Mouse (Mus musculus) MEL (cell line): ENCODE data around the gene Bbof1. TPM values are rescaled to one million over a fixed set of nuclear protein-coding genes. Genes with fewer than 3 reads are reported as not detected.

Source experiments
- DNase-seq: peaks from one replicate; pipeline ENCODE4 v3.0.0; 2011; ENCODE audit warnings: low read depth, low spot score
- H3K27ac ChIP-seq: 2 replicates; pipeline ENCODE4 v1.5.1; 2012; ENCODE audit warnings: low read depth, mild to moderate bottlenecking, control low read depth, low read length, moderate library complexity; ENCODE audit not compliant: control insufficient read depth
- H3K27me3 ChIP-seq, 2 experiments: fragments of 150-350 bp in 1 of 2; sonication (generic) in 1 of 2; 2 replicates each; pipeline ENCODE4 v1.6.1; 2012; ENCODE audit warnings: low read length in 2 of 2, mild to moderate bottlenecking in 2 of 2, improper control_type of control experiment in 1 of 2, moderate library complexity in 1 of 2; ENCODE audit not compliant: insufficient read depth in 2 of 2, control insufficient read depth in 1 of 2
- H3K36me3 ChIP-seq, 2 experiments: 2 replicates each; pipeline ENCODE4 v1.6.1; 2012 to 2014; ENCODE audit warnings: low read length in 2 of 2, improper control_type of control experiment in 1 of 2, inconsistent platforms in 1 of 2, mild to moderate bottlenecking in 1 of 2; ENCODE audit not compliant: insufficient read depth in 2 of 2, control insufficient read depth in 1 of 2
- H3K4me1 ChIP-seq, 2 experiments: fragments of 150-350 bp in 1 of 2; sonication (generic) in 1 of 2; 2 replicates each; pipeline ENCODE4 v1.6.1; 2012; ENCODE audit warnings: low read length in 2 of 2, improper control_type of control experiment in 1 of 2, mild to moderate bottlenecking in 1 of 2; ENCODE audit not compliant: insufficient read depth in 2 of 2, control insufficient read depth in 1 of 2
- H3K4me3 ChIP-seq, 2 experiments: fragments of 150-350 bp in 1 of 2; sonication (generic) in 1 of 2; 2 replicates each; pipeline ENCODE4 v1.5.1; 2012; ENCODE audit warnings: low read depth in 2 of 2, low read length in 2 of 2, mild to moderate bottlenecking in 2 of 2, moderate library complexity in 2 of 2, control low read depth in 1 of 2, improper control_type of control experiment in 1 of 2; ENCODE audit not compliant: control insufficient read depth in 1 of 2, insufficient read depth in 1 of 2
- H3K79me2 ChIP-seq: 2 replicates; pipeline ENCODE4 v1.6.1; 2012; ENCODE audit warnings: mild to moderate bottlenecking, low read length, moderate library complexity; ENCODE audit not compliant: control insufficient read depth, poor library complexity, insufficient read depth
- H3K9ac ChIP-seq: 2 replicates; pipeline ENCODE4 v1.6.1; 2012; ENCODE audit warnings: low read depth, mild to moderate bottlenecking, control low read depth, low read length, moderate library complexity; ENCODE audit not compliant: control insufficient read depth, poor library complexity, severe bottlenecking
- H3K9me3 ChIP-seq: fragments of 150-350 bp; sonication (generic); replicated peaks from 2 replicates; pipeline ENCODE4 v1.6.1; 2012; ENCODE audit warnings: mild to moderate bottlenecking, low read length, improper control_type of control experiment, moderate library complexity; ENCODE audit not compliant: insufficient read depth
- BHLHE40 ChIP-seq: IDR thresholded peaks from 2 replicates; pipeline ENCODE4 v1.6.1; 2012; ENCODE audit warnings: low read depth, mild to moderate bottlenecking, inconsistent platforms, low read length, improper control_type of control experiment, borderline replicate concordance
- EP300 ChIP-seq, 2 experiments: IDR thresholded peaks; 2 replicates each; pipeline ENCODE4 v1.6.1; 2011; ENCODE audit warnings: improper control_type of control experiment in 2 of 2, low read length in 2 of 2, low read depth in 1 of 2, mild to moderate bottlenecking in 1 of 2
- GATA1 ChIP-seq: IDR thresholded peaks from 2 replicates; pipeline ENCODE4 v1.6.1; 2011; ENCODE audit warnings: low read depth, low read length, improper control_type of control experiment
- JUND ChIP-seq: IDR thresholded peaks from 2 replicates; pipeline ENCODE4 v1.6.1; 2011; ENCODE audit warnings: low read depth, mild to moderate bottlenecking, improper control_type of control experiment, low read length
- KAT2A ChIP-seq: conservative IDR thresholded peaks from 2 replicates; pipeline ENCODE4 v1.6.1; 2012; ENCODE audit warnings: low read depth, low read length, improper control_type of control experiment, inconsistent platforms
- MAFK ChIP-seq: IDR thresholded peaks from 2 replicates; pipeline ENCODE4 v1.6.1; 2011; ENCODE audit warnings: low read depth, mild to moderate bottlenecking, low read length, improper control_type of control experiment, borderline replicate concordance
- MAZ ChIP-seq: IDR thresholded peaks from 2 replicates; pipeline ENCODE4 v1.6.1; 2012; ENCODE audit warnings: low read depth, mild to moderate bottlenecking, inconsistent platforms, low read length, improper control_type of control experiment
- NRF1 ChIP-seq: IDR thresholded peaks from 2 replicates; pipeline ENCODE4 v1.6.1; 2014; ENCODE audit warnings: low read depth, mild to moderate bottlenecking, inconsistent platforms, low read length, improper control_type of control experiment, moderate library complexity; ENCODE audit not compliant: poor library complexity, insufficient read depth, severe bottlenecking
- POLR2A ChIP-seq, 2 experiments: IDR thresholded peaks; 2 replicates each; pipeline ENCODE4 v1.6.1; 2011 to 2012; ENCODE audit warnings: low read length in 2 of 2, mild to moderate bottlenecking in 2 of 2, control low read depth in 1 of 2, improper control_type of control experiment in 1 of 2, low read depth in 1 of 2, moderate library complexity in 1 of 2; ENCODE audit not compliant: control insufficient read depth in 1 of 2, insufficient read depth in 1 of 2, poor library complexity in 1 of 2
- POLR2AphosphoS5 ChIP-seq: IDR thresholded peaks from 2 replicates; pipeline ENCODE4 v1.6.1; 2012; ENCODE audit warnings: low read depth, borderline replicate concordance, mild to moderate bottlenecking, inconsistent platforms, low read length, moderate library complexity, mixed read lengths
- SIN3A ChIP-seq: IDR thresholded peaks from 2 replicates; pipeline ENCODE4 v1.6.1; 2012; ENCODE audit warnings: low read length, improper control_type of control experiment, inconsistent platforms
- TBP ChIP-seq: IDR thresholded peaks from 2 replicates; pipeline ENCODE4 v1.8.0; 2011; ENCODE audit warnings: low read depth, low read length, improper control_type of control experiment
- UBTF ChIP-seq: IDR thresholded peaks from 2 replicates; pipeline ENCODE4 v1.6.1; 2012; ENCODE audit warnings: low read depth, mild to moderate bottlenecking, inconsistent platforms, low read length, improper control_type of control experiment, moderate library complexity, borderline replicate concordance; ENCODE audit not compliant: insufficient read depth
- USF2 ChIP-seq, 2 experiments: IDR thresholded peaks; 2 replicates each; pipeline ENCODE4 v1.6.1; 2011 to 2012; ENCODE audit warnings: improper control_type of control experiment in 2 of 2, low read length in 2 of 2, borderline replicate concordance in 1 of 2, inconsistent platforms in 1 of 2, low read depth in 1 of 2, mild to moderate bottlenecking in 1 of 2; ENCODE audit not compliant: insufficient read depth in 1 of 2
- ZNF384 ChIP-seq: IDR thresholded peaks from 2 replicates; pipeline ENCODE4 v1.6.1; 2012; ENCODE audit warnings: low read depth, mild to moderate bottlenecking, inconsistent platforms, low read length, improper control_type of control experiment
- polyA plus RNA-seq, 2 experiments: library from polyadenylated mRNA; stranded (reverse) in 1 of 2; unstranded in 1 of 2; fragments of >175 nt in 1 of 2; fragments of >200 nt in 1 of 2; gene quantifications; 2 replicates each; pipeline versions ENCODE4 v1.2.1 to v1.2.4; 2012; ENCODE audit warnings: low replicate concordance in 2 of 2, low read depth in 1 of 2; ENCODE audit not compliant: insufficient read length in 2 of 2, insufficient read depth in 1 of 2, missing spikeins in 1 of 2
- total RNA-seq: library from RNA; depleted of rRNA; stranded (reverse); fragments of 300-350 nt; gene quantifications from 2 replicates; pipeline ENCODE4 v1.2.3, GENCODE M21; 2012

The Bbof1 gene
- total and polyA plus RNA-seq, 3 experiments = 0.81 to 1.3 TPM; not detected in 1

- H3K79me2 ChIP-seq = no peaks in the 10 kb centered on the region
- DNase-seq = no peak
- no peaks in the 10 kb centered on the region for H3K27me3 ChIP-seq
- H3K27ac ChIP-seq = no peak overlapping the region
- no peak for TF ChIP-seq UBTF
- no peak for TF ChIP-seq SIN3A
- no peak for TF ChIP-seq POLR2A (IDR thresholded peaks at IDR 0.05; ENCODE audit: control insufficient read depth in 1 of 2, insufficient read depth in 1 of 2, low read depth in 1 of 2, low read length in 2 of 2, poor library complexity in 1 of 2)
- no peak for TF ChIP-seq ZNF384
- TF ChIP-seq BHLHE40 = no peak
- no peak for TF ChIP-seq NRF1
- no peak for TF ChIP-seq MAZ
- TF ChIP-seq POLR2AphosphoS5 = no peak
- TF ChIP-seq KAT2A = no peak
- no peak for TF ChIP-seq GATA1
- TF ChIP-seq TBP = no peak
- no peaks in the 10 kb centered on the region; a peak in 1 of 4 replicates for H3K36me3 ChIP-seq
- no peaks in the 10 kb centered on the region for H3K9me3 ChIP-seq
- H3K9ac ChIP-seq = no peak overlapping the region
- no peaks in the 10 kb centered on the region for H3K4me1 ChIP-seq
- no peak overlapping the region for H3K4me3 ChIP-seq
Observed at GRCm38 (mm10) chr12:84481251-84481650, 72.4 kb downstream of the Bbof1 start.

DNA sequence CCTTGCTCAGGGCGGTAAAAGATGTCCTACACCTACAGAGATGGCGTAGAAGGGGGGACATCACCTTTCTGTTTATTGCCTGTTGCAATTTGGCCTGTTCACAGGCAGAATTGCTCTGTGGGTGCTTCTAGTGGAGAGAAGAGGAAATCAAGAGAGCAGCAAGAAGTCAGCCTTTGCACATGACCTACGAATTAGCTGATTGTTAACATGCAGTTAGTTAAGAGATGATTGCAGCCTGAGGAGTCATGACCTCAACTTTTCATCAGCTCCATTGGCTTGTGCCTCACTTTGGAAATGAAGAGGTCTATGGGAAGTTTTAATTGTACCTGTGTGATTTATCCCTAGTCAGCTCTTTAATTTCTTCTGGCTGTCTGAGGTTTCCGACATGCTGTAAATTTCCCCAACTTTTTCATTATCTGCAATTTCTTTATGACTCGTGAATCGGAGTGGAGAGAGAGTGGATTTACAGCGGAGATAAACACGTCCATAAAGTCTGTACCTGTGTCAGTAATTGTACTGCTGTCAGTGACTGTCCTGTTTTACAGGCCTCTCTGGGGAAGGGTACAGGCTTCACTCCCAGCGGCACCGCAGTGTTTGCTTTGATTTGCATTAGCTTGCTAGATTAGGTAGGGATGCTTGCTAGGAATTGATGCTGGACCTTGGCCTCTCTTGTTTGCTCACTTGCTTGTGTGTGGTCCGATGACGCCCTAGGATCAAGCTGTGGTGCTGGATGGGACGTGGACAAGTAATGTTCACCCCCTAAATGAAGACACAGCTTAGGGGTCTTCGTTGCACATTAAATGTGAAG, 74.1 kb downstream of the Bbof1 start:
- TF ChIP-seq JUND (no peak), USF2 (IDR thresholded peaks at IDR 0.05; ENCODE audit: borderline replicate concordance in 1 of 2, insufficient read depth in 1 of 2, low read depth in 1 of 2, low read length in 2 of 2) (no peak), UBTF (no peak), EP300 (IDR thresholded peaks at IDR 0.05; ENCODE audit: low read depth in 1 of 2, low read length in 2 of 2) (no peak), MAFK (no peak)
- H3K4me3 ChIP-seq = no peak overlapping the region
- H3K79me2 ChIP-seq = no peaks in the 10 kb centered on the region
- no peaks in the 10 kb centered on the region for H3K27me3 ChIP-seq
- DNase-seq = no peak
- H3K27ac ChIP-seq = no peak overlapping the region
- no peak overlapping the region for H3K9ac ChIP-seq
- no peaks in the 10 kb centered on the region for H3K4me1 ChIP-seq
- no peaks in the 10 kb centered on the region for H3K9me3 ChIP-seq
- H3K36me3 ChIP-seq = peaks cover 0 to 5% of the 10 kb centered on the region in 2 experiments; a peak in 3 of 4 replicates
